ENCODE assay signal across 8 mouse cellular contexts in the genomic region with DNA sequence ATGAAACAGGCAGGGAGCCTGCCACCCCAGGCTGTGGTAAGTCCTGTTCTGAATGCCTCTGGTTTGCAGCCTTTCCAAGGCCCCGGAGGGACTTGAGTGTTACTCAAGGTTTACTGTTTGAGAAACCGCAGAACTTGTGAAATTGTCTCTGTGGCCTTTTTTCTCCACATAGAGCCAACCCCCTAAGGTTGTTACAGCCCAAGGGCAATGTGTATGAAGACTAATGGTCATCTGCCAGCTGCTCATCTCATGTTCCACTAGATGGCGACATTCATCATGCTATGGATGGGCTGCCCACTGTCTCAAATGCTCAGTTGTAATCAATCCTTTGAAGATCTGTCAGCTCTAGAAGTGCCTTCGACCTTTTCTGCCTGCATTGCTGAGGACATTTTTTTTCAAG. TPM values are rescaled to one million over a fixed set of nuclear protein-coding genes. Genes with fewer than 3 reads are reported as not detected.
DNase-seq lines count a peak whose midpoint lies in the region; ATAC-seq and TF ChIP-seq lines count a peak whose summit lies in the region.

No protein-coding gene starts in this region.

- DNase-seq in kidney, adult 2 months: peak; percentile 19
- DNase-seq in CH12.LX (ENCODE audit: extremely low read depth) (peak; percentile 53), R1 (ENCODE audit: low read depth, low spot score) (peak; percentile 57)
- peak; percentile 16 for DNase-seq in forelimb bud, embryonic 11.5 days (ENCODE audit: low read depth, low spot score)
- peak; percentile 15 for DNase-seq in lung, postnatal 10 days
- no peak for DNase-seq in urinary bladder, postnatal 4 days (ENCODE audit: low spot score in 2 of 2)

- no peaks in the 10 kb centered on the region for H3K9me3 ChIP-seq in kidney, embryonic 15.5 days (replicated peaks)
- H3K9me3 ChIP-seq in CH12.LX (replicated peaks; ENCODE audit: low read length): no peaks in the 10 kb centered on the region
- no peaks in the 10 kb centered on the region for H3K9me3 ChIP-seq in forebrain, embryonic 15.5 days

- ATAC-seq in kidney, embryonic 15.5 days (replicated peaks; ENCODE audit: low FRiP score): no peak; the same call in 1 of the 2 replicates
- ATAC-seq in forebrain, embryonic 15.5 days (replicated peaks): no peak

- TF ChIP-seq POLR2A in kidney, adult 2 months (IDR thresholded peaks at IDR 0.05; ENCODE audit: low read depth, low read length): no peak
- no peak for TF ChIP-seq POLR2A in CH12.LX (IDR thresholded peaks at IDR 0.05; ENCODE audit: low read depth, low read length)

- no peaks in the 10 kb centered on the region for H3K79me2 ChIP-seq in CH12.LX (replicated peaks; ENCODE audit: control insufficient read depth, extremely low read depth, insufficient read depth, poor library complexity, severe bottlenecking)

- dilution Hi-C loops in CH12.LX (cut with MboI; ENCODE audit: extremely low pct_ligation_motif_present, extremely low pct_unique_long_range_greater_than_20kb, low sequenced_read_pairs): no loop called here

- no peak overlapping the region for H3K4me3 ChIP-seq in kidney, adult 2 months (ENCODE audit: insufficient read depth, low read depth, low read length)
- no peak overlapping the region for H3K4me3 ChIP-seq in kidney, embryonic 15.5 days (replicated peaks)
- no peak overlapping the region for H3K4me3 ChIP-seq in CH12.LX (replicated peaks in 1 of 3; ENCODE audit: low read depth in 2 of 3, low read length in 2 of 3, poor library complexity in 1 of 3)
- H3K4me3 ChIP-seq in forebrain, embryonic 15.5 days: no peak overlapping the region

- peak; percentile 57 for TF ChIP-seq CTCF in kidney, adult 2 months (conservative IDR thresholded peaks at IDR 0.05; ENCODE audit: insufficient read depth, insufficient read length, low read depth, low read length)
- TF ChIP-seq CTCF in CH12.LX (conservative IDR thresholded peaks at IDR 0.05 in 1 of 2, IDR thresholded peaks at IDR 0.05 in 1 of 2; ENCODE audit: low read depth in 2 of 2, low read length in 2 of 2): peak; percentile 67 to 87

- H3K36me3 ChIP-seq in kidney, adult 2 months (ENCODE audit: control insufficient read depth, insufficient read depth, low read length): no peaks in the 10 kb centered on the region
- H3K36me3 ChIP-seq in kidney, embryonic 15.5 days: no peaks in the 10 kb centered on the region
- no peaks in the 10 kb centered on the region for H3K36me3 ChIP-seq in CH12.LX (replicated peaks in 1 of 2; ENCODE audit: control insufficient read depth in 1 of 2, insufficient read depth in 1 of 2, low read length in 1 of 2)
- H3K36me3 ChIP-seq in forebrain, embryonic 15.5 days: no peaks in the 10 kb centered on the region

- peak; percentile 83 for TF ChIP-seq RAD21 in CH12.LX (IDR thresholded peaks at IDR 0.05; ENCODE audit: low read depth, low read length)

- H3K9ac ChIP-seq in kidney, embryonic 15.5 days: no peak overlapping the region
- no peak overlapping the region for H3K9ac ChIP-seq in CH12.LX (ENCODE audit: insufficient read depth, low read depth)
- H3K9ac ChIP-seq in forebrain, embryonic 15.5 days (replicated peaks): no peak overlapping the region

- no peak overlapping the region for H3K27ac ChIP-seq in kidney, adult 2 months (ENCODE audit: insufficient read depth, low read depth, low read length)
- H3K27ac ChIP-seq in kidney, embryonic 15.5 days: no peak overlapping the region
- no peak overlapping the region for H3K27ac ChIP-seq in CH12.LX (ENCODE audit: insufficient read depth, low read depth)
- H3K27ac ChIP-seq in forebrain, embryonic 15.5 days (replicated peaks): no peak overlapping the region

- no peak for TF ChIP-seq EP300 in CH12.LX (IDR thresholded peaks at IDR 0.05; ENCODE audit: low read length)

- H3K27me3 ChIP-seq in kidney, adult 2 months (replicated peaks; ENCODE audit: control insufficient read depth, insufficient read depth, low read length): no peaks in the 10 kb centered on the region
- no peaks in the 10 kb centered on the region for H3K27me3 ChIP-seq in kidney, embryonic 15.5 days
- H3K27me3 ChIP-seq in CH12.LX (replicated peaks): peaks cover 8% of the 10 kb centered on the region
- no peaks in the 10 kb centered on the region for H3K27me3 ChIP-seq in forebrain, embryonic 15.5 days

- no peak overlapping the region for H3K4me2 ChIP-seq in kidney, embryonic 15.5 days
- no peak overlapping the region for H3K4me2 ChIP-seq in CH12.LX (ENCODE audit: insufficient read depth, low read depth, poor library complexity, severe bottlenecking)
- H3K4me2 ChIP-seq in forebrain, embryonic 15.5 days (replicated peaks): no peak overlapping the region

- in situ Hi-C loops in CH12.LX (cut with MboI; ENCODE audit: low pct_ligation_motif_present, low pct_unique_long_range_greater_than_20kb, low sequenced_read_pairs): no loop called here

- H3K4me1 ChIP-seq in kidney, adult 2 months (ENCODE audit: control insufficient read depth, insufficient read depth, low read length): no peaks in the 10 kb centered on the region
- H3K4me1 ChIP-seq in kidney, embryonic 15.5 days: no peaks in the 10 kb centered on the region
- H3K4me1 ChIP-seq in CH12.LX (ENCODE audit: control insufficient read depth in 1 of 2, insufficient read depth in 2 of 2): no peaks in the 10 kb centered on the region
- no peaks in the 10 kb centered on the region for H3K4me1 ChIP-seq in forebrain, embryonic 15.5 days

- 27% methylated on average over 4 of the region's 4 CpGs for WGBS in kidney, adult 2 months
- WGBS in kidney, embryonic 15.5 days: 35% methylated on average over 4 of the region's 4 CpGs
- WGBS in forebrain, embryonic 15.5 days: 43% methylated on average over 4 of the region's 4 CpGs

TF ChIP-seq in CH12.LX, 34 proteins besides CTCF, POLR2A, EP300 and RAD21:
- peak; percentile 43 for TF ChIP-seq SMC3 (IDR thresholded peaks at IDR 0.05; ENCODE audit: low read depth, low read length)
- no peak for TF ChIP-seq NELFE (IDR thresholded peaks at IDR 0.05; ENCODE audit: low read depth, low read length)

RNA-seq across cellular contexts. Expression of gene Serpinb12, which starts 32.8 kb away (rescaled TPM):
- 0.06 TPM in 1 of 2 replicates, not detected in the other for polyA plus RNA-seq in kidney, adult 2 months (2012; rRNA removed)
- polyA plus RNA-seq in kidney, embryonic 15.5 days (2015; fragmentation: Nextera tagmentation; extraction: Ambion mirVana): 0.59 TPM in 1 of 2 replicates, not detected in the other
- total RNA-seq in CH12.LX (2012; rRNA removed) (not detected in 2 replicates), CH12.LX (2014; rRNA removed) (not detected in 2 replicates)
- polyA plus RNA-seq in CH12.LX (2012; ENCODE audit: insufficient read length, low read depth): not detected in 2 replicates
- polyA plus RNA-seq in forebrain, embryonic 15.5 days (2015; fragmentation: Nextera tagmentation; extraction: Ambion mirVana): not detected in 2 replicates

RNA-seq across cellular contexts. Expression of gene Serpinb5, which starts 40.4 kb away (rescaled TPM):
- polyA plus RNA-seq in kidney, adult 2 months (2012; rRNA removed): 0.04 TPM in 1 of 2 replicates, not detected in the other
- 0.31 and 0.33 TPM in 2 replicates for polyA plus RNA-seq in kidney, embryonic 15.5 days (2015; fragmentation: Nextera tagmentation; extraction: Ambion mirVana)
- total RNA-seq in CH12.LX (2012; rRNA removed) (not detected in 2 replicates), CH12.LX (2014; rRNA removed) (not detected in 2 replicates)
- polyA plus RNA-seq in CH12.LX (2012; ENCODE audit: insufficient read length, low read depth): not detected in 2 replicates
- polyA plus RNA-seq in forebrain, embryonic 15.5 days (2015; fragmentation: Nextera tagmentation; extraction: Ambion mirVana): not detected in 2 replicates

Comparison
In these comparisons a context has a peak if more than half of its experiments do, and no peak if none do; other contexts are left out.
1. DNase-seq: peak in kidney, adult 2 months (single experiment), CH12.LX (single experiment), R1 (single experiment), forelimb bud, embryonic 11.5 days (single experiment) and lung, postnatal 10 days (single experiment); none in urinary bladder, postnatal 4 days (0 of 2).